Mouse (Mus musculus) stomach, postnatal 0 days (tissue): ENCODE measurements around the gene Rreb1.

Experiments used
- CTCF ChIP-seq: IDR thresholded peaks from 2 replicates; pipeline ENCODE4 v1.5.1; 2016; ENCODE audit warnings: antibody characterized with exemption, low read depth, mild to moderate bottlenecking, moderate library complexity
- EP300 ChIP-seq: optimal IDR thresholded peaks from 2 replicates; pipeline ENCODE3; 2016; ENCODE audit warnings: antibody characterized with exemption

DNA sequence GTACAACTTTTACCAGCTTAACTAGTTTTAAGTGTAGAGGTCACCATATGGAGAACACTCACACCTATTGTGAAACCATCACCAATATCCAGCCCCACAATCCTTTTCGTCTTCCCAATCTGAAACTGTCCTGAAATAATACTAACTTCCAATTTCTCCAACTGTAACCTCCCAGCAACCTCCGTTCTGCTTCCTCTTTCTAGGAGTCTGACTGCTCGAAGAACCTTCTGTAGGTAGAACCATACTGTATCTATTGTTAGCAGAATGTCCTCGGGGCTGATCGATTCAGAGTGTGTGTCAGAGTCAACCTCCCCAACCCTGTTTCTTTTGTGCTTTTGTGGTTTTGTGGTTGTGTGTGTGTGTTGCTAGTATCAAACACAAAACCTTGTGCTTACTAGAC is 25.0 kb downstream of the Rreb1 start:
- TF ChIP-seq CTCF (no peak), EP300 (no peak)
